Mouse (Mus musculus): ENCODE data around the gene Apoe.

Apoe gene

DNA sequence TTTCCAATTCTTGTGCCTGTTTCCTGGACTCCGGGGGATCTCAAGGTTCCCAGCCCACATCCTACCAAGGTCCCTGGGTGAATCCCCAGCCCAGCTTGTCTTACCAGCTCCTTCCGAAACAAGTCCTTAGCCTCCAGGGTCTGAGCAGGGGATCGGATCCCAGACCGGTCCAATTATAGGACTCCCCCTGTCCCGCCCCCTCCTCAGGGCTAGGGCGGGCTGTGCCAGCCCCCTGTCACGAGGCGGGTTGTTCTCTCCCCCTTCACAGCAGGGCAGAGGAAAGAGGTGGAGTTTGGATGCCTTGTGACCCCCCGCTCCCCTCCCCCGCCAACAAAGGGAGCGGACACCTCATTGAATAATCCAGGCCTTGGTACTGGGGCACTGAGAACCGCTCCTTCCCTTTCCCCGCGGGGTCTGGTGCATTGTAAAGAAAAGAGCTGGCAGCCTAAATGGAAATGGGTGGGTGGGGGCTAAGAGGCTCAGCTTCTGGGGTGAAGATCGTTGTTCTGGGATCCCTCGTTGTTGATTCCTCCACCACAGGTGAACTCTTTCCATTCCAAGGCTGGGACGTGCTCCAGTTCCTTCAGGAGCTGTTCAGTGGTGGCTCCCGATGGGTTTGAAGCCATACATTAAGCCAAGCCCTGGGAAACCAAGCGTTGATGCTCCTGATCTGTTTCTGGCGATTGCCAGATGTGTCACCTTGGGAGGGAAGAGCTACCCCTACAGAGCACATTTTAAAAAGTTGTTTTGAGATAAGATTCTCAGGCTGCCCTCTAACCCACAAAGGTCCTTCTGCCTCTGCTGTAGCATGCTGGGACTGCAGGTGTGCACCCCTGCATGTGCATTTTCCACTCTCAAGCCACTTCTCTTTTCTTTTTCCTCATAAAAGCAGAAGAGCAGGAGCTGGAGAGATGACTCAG lies at the start of gene Apoe:
Apoe (minus strand) TSS at position 282 of the 920 bp plus-strand sequence.
- DNase-seq (ENCODE audit: low read depth in 1 of 2, low spot score in 2 of 2): no peak

DNA sequence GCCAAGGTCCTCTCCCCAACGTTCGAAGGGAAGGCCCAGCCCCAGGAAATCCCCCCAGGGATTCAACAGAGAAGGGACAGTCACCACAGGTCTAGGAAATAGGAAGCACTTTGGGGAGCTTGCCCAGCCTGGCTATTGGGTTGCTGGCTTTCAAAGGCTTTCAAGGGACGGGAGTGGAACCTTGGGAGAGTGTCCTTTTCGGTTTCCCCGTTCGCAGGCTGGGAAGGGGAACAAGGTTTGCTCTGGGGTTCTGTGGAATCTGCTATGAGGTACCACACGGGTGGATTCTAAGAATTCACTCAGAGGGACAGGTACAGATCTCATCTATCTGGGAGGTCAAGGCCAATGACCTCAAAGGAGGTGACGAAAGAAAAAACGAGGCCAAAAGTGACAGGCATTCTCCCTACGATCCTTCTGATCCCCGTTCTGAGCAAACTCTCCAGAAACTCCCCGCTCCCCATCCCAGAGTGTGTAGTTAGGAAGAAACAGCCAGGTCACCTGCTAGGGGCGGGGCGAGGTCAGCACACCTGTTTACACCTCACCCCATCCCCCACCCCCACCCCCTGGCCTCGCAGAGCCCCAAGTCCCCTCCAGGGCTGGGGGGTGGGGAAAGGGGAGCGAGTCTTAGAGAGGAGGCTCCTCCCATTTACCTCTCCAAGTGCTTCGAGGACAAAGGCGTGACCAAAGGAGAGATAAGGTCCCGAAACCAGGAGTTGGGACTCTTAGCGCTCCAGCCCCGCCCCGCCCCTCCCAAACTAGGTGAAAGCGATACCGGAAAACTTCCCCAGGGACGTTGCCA lies 48.6 kb upstream of the Apoe start:
- no peak for DNase-seq (ENCODE audit: low read depth in 1 of 2, low spot score in 2 of 2)

DNA sequence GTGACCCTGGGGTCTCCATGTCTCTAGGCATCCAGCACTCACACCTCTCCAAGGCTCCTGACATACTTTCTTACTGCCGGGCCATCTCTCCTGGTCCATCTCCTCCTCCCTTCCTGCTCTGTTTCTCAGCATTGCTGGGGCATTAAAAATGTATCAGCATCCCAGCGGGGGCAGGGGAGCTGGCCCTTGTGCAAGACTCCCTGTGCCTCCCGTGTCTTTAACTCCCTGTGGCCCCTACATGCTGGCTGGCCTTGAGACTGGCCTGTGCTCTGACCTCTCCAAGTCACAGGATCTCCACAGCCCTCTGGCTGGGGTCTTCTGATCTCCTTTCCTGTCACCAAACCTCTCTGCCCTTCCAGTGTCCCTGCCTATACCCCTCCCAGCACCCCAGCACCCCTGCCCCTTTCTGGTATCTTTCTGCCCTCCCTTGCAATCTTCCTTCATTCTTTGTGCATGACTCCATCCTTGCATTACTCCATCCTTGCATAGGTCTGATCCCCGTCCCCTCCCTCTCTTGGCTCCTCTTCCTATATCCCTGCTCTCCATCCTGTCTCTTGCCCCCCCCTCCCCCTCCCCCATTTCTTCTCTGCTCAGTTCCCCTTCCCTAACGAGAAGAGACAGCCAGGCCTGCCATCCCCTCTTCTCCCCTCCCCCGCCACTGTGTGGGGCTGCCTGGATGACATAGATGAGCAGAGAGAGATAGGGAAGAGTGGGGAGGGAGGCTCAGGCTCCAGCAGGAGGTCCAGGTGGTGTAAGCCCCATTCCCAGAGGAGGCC lies 47.6 kb upstream of the Apoe start:
- no peak for DNase-seq (ENCODE audit: low read depth in 1 of 2, low spot score in 2 of 2)

DNA sequence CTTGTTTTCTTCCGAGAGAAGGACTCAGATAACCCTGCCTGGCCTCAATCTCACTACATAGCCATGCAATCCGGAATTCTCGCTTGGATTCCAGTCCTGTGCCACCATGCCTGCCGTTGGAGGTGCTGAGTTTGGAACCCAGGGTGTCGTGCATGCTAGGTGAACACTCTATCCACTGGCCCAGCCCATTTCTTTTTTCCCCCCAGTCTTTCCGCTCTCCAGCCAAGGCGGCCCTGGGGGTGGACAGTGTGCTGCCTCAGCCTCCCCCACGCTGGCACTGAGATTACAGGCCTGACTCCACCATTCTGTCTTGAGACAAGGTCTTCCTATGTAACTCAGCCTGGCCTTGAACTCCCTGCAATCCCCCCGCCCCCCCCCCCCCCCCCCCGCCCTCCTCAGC lies 47.0 kb upstream of the Apoe start:
- no peak for DNase-seq (ENCODE audit: low read depth in 1 of 2, low spot score in 2 of 2)

DNA sequence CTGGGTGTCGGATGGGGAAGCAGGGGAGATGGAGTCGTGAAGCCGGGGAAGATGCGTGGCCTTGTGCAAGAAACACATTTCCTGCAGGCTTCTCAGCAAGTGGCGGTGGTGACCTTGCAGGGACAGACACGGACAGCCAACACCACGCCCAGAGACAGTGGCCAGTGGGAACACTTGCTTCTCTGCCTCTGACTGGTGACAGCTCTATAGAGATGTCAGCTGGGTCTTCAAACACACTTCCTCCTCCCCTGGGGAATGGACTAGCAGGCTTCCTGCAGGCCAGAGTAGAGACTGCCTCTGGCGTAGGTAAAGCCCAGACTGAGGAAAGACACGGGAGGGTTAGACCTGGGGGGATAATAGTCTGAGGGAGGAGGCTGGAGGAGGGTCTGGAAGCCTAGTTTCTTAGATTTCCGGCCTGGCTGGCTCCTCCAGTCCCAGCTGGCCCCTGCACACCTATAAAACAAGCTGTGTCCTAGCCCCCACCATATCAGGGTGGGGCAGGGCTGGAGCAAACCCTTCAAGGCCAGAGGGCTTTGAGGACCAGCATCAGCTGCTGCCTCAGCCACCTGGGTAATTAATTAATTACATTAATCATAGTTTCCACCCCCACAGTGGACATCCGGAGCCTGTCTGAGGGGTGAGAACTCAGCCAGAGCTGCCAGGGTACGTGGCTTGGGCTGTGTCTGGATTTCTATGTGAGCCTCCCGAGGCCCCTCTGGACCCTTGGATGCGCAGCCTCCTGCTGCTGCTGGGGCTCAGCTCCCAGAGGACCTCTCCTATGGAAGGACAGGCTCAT lies 45.8 kb upstream of the Apoe start:
- DNase-seq (ENCODE audit: low read depth in 1 of 2, low spot score in 2 of 2): peak in 1 of 2 experiments; percentile 18

DNA sequence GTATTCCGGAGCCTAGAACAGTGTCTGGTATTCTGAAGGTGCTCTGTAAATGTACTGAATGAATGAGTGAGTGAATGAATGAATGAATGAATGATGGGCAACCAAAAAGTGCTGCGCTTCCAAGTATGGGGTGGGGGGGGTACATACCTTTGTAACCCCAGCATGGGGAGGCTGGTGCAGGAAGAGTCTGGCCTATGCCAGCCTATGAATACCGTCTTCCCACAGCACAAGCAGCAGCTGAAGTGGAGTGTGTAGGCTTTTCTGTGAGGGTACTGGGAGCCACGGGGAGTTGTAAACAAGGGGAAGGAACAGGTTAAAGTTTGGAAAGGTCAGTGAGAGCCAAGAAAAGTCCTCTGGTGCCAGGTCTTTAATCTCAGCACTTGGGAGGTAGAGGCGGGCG lies 44.8 kb upstream of the Apoe start:
- DNase-seq (ENCODE audit: low read depth in 1 of 2, low spot score in 2 of 2): no peak

DNA sequence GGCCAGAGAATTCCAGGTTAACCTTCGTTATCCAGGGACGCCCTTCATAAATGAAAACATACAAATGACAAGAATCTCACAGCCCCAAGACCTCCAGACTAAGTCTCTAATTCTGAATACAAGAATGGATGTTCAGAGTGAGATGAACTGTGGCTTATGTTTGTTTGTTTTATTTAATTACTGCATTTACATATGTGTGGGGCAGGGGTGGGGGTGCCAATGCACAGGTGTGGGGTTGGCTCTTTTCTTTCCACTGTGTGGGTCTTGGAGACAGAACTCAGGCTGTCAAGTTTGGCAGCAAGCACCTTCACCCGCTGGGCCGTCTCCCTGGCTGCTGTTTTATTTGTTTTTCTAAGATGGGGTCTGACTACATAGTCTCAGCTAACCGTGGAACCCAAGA lies 43.5 kb upstream of the Apoe start:
- DNase-seq (ENCODE audit: low read depth in 1 of 2, low spot score in 2 of 2): no peak

DNA sequence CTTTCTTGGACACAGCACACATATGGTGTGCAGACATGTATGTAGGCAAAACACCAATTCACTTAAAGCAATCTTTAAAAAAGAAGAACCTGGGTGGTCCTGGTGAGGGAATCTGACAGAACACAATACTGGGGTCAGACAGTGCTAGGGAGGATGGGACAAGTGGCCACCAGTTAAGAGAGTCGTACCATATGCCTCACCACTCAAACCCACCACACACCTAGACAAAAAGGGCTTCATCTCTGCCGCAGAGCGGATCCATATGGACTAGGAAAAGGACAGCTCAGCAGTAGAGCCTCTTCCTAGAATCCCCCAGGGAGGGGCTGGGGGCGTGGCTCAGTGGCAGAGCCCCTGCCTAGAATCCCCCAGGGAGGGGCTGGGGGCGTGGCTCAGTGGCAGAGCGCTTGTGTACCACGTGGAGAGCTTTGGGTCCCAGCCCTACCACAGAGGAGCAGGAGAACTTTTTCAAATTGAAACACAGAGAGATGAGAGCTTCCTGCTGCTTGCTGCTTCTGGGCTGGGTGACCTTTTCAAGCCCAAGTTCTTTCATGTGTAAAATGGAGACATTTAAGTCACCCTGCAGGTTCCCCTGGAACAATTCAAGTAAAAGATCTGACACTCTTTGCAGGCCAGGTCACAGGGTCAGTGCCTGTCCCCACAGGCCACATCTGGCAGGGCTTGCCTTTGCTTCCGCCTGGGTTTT lies 42.5 kb upstream of the Apoe start:
- DNase-seq (ENCODE audit: low read depth in 1 of 2, low spot score in 2 of 2): no peak

DNA sequence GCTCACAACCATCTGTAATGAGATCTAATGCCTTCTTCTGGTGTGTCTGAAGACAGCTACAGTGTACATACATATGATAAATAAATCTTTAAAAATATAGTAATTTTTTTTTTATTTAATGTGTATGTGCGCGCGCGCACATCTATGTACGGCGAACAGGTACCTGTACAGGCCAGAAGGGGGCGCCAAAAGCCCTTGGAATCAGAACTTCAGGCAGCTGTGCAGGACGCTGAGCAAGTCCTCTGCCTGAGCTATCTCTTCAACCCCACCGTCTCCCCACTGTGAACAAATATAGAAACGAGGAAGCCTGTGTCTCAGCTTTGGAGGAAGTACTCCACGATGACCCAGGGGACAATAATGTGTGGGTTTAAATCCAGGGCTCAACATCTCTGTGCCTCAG lies 41.3 kb upstream of the Apoe start:
- DNase-seq (ENCODE audit: low read depth in 1 of 2, low spot score in 2 of 2): no peak

DNA sequence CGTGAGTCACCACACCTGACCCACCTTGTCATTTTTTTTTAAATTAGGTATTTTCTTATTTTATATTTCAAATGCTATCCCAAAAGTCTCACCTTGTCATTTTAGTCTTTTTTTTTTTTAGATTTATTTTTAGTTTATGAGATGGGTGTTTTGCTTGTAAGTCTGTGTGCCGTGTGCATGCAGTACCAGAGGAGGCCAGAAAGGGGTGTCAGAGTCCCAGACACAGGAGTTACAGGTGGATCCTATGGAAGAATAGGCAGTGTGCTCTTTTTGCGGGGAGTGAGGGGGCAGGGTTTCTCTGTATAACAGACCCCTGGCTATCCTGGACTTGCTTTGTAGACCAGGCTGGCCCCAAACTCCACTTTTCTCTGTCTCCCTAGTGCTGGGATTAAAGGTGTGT lies 39.8 kb upstream of the Apoe start:
- DNase-seq (ENCODE audit: low read depth in 1 of 2, low spot score in 2 of 2): no peak

DNA sequence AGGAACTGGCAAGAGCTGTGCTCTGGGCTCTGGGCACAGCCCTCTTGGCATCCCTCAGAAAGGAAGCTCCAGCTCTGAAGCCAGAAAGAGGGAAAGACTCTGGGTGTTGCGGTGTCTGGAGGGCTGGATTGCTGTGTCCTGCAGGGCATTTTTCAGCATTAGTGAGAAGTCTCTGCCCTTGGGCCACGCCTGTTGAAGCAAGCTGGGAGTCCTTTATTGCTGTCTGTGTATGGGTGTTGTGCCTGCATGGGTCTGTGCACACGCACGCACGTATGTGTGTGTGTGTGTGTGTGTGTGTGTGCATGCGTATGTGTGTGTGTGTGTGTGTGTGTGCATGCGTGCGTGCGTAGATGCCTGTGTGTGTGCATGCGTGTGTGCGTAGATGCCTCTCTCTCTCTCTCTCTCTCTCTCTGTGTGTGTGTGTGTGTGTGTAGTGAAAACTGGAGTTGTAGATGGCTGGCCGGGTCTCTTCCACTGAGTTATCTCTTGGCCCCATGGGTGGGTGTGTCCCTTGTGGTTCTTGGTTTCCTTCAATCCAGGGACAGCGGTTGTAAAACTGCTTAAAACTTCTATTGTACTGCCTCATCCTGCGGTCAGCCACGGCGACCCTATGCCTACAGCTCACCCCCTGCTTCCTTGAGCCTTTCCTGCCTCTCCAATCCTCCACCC lies 37.5 kb upstream of the Apoe start:
- DNase-seq (ENCODE audit: low read depth in 1 of 2, low spot score in 2 of 2): no peak

DNA sequence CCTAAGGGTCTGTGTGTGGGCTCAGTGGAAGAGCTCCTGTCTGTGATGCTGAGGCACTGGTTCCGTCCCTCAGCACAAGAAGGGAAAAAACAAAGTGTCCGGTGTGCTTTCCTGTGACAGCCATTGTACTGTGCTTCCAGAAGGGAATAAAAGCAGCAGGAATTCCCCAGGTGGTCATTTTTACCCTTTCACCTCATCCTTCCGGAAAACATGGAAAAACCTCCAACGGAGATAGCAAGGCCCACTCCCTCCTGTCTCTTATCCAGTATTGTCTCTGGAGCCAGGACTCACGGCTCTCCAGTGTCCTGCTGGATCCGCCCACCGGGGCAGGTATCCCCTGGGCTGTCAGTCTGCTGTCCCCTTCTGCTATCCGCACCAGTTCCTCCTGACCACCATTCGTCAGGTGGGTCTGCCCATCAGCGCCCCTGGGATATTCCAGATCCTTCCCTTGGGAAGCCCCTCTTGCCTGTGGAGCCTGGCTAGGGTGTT lies 35.2 kb upstream of the Apoe start:
- DNase-seq (ENCODE audit: low read depth in 1 of 2, low spot score in 2 of 2): no peak

DNA sequence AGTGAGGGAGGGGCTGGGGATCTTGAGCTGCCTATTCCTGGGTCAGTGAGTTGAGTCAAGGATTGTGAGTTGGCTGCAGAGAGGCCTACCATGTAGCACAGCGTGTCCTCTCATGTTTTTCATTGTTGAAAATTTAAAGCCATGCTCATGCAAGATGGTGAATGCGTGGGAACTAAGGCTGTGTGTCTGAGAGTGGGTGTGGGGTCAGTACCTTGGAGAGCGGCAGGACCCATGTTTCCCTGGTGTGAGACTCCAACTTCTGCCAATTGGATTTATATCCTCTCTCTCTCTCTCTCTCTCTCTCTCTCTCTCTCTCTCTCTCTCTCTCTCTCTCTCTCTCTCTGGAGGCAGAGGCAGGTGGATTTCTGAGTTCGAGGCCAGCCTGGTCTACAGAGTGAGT lies 27.6 kb upstream of the Apoe start:
- no peak for DNase-seq (ENCODE audit: low read depth in 1 of 2, low spot score in 2 of 2)

DNA sequence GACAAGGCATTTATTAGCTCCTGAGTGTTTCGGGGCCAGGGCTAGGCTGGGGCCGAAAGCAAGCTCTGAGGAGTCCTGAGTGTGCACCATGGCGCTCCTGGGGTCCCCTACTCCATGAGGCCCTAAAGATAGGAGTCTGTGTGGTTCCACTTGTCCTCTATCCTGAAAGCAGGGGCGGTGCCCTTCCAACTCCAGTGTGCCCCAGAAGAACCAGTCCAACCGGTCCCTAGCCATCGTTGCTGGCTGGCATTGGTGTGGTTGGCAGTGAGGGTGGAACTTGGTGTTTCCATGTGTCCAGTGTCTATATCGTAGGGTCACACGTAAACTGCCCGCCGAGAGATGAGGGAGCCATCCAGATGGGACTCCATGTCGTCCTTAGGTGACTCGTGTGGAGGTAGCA lies 25.2 kb upstream of the Apoe start:
- no peak for DNase-seq (ENCODE audit: low read depth in 1 of 2, low spot score in 2 of 2)

DNA sequence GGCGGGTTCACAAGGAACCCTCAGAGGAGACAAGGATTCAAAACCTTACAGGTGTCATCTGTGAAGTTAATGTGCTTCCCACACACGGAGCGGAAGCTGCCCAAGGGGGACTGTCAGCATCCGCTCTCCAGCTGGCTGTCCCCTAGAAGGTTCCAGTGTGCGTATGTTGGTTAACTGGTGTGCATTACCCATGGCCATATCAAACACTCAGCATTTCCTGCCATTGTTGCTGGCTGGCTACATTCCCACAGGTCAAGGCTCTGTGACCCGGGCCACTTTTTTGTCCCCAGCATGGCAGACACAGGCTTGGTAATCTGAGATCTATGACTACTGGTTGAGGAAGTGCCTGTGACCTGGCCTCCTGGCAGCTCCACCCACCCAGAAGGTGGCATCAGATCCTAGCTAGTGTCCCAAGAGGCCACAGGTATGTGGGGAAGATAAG lies 23.8 kb upstream of the Apoe start:
- no peak for DNase-seq (ENCODE audit: low read depth in 1 of 2, low spot score in 2 of 2)

DNA sequence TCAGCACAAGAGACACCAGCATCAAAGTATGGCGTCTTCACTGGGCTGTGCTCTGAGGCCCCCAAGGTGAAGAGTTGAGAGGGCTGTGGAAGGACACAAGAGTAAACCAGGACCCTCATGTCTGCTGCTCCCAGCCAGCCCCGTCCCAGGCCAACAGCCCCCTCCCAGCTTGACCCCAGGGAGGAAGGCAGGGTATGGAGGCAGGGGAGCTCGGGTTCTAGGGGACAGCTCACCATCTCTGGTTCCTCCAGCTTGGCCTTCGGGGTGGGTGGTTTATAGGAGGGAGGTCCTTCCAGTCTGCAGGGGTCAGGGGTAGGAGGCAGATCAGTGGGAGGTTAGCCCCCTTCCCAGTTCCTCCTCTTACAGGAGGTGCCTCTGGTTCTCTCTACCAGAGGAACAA lies 20.2 kb upstream of the Apoe start:
- no peak for DNase-seq (ENCODE audit: low read depth in 1 of 2, low spot score in 2 of 2)

DNA sequence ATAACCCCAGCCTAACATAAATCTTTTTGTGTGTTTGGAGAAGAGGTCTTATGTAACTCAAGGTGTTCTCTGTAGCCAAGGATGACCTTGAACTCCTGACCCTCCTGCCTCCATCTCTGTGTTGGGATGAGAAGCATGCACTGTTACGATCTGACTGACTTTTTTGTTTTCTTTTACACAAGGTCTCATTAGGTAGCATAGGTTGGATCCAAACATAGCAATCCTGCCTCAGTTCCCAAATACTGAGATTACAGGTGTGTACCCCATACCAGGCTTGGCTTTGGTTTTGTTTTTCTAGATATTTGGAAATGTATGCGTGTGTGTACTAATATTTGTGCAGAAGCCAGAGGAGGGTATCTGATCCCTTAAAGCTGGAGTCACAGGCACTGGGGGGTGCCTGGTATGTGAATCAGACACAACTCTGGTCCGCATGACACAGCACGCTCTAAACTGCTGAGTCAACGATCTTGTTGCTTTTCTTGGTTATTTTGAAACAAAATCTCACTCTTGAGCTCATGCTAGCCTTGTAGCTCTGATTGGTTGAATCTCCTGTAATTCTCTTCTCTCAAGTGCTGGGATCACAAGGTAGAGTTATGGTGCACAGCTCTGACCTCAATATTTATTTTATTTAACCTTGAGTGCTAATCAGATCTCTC lies 19.4 kb upstream of the Apoe start:
- no peak for DNase-seq (ENCODE audit: low read depth in 1 of 2, low spot score in 2 of 2)

DNA sequence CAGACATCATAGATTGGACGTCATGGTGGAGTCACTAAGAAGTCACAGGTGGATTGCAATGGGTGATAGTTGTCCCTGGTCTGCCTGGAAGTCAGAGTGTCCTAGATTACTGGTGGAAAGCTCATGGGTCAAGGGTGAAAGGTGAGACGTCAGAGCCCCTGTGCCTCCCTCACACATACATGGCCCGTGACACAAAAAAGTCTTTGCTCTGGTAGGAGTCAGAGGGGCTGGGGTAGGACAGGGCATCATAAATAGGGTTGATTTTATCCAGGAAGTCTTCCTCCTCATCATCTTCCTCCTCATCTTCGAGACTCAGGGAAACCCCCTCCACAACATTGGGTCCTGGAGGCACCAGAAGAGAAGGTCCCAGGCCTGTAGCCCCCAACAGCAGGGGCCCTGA lies 18.4 kb upstream of the Apoe start:
- DNase-seq (ENCODE audit: low read depth in 1 of 2, low spot score in 2 of 2): no peak

DNA sequence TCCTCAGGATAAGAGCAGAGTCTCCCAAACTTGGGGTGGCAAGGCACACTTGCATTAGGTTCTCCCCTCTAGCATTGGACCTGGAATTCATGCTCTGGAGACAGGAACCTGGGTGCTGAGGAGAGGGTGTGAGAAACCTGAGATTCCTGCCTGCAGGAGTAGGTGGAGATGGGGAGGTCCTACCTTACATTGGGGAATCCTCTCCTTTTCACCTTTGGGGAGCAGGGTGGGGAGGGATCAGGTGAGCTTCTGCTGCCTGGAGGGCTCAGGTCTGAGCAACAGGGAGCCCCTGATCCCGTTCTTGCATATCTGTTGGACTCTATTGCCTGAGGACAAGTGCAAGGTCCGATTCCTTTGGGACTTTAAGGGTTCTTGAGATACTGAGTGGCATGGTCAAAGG lies 17.8 kb upstream of the Apoe start:
- no peak for DNase-seq (ENCODE audit: low read depth in 1 of 2, low spot score in 2 of 2)
